Mouse (Mus musculus) lung, adult 2 months (tissue): ENCODE measurements around the gene Nmi.

ENCODE experiments used
- CTCF ChIP-seq: fragments of 200-500 bp; IDR thresholded peaks from 2 replicates; pipeline ENCODE4 v1.5.1; 2011; ENCODE audit warnings: mild to moderate bottlenecking, low read length, control low read depth; ENCODE audit not compliant: insufficient read depth
- POLR2A ChIP-seq: fragments of 200-500 bp; IDR thresholded peaks from 2 replicates; pipeline ENCODE4 v1.6.1; 2011; ENCODE audit warnings: low read depth, mild to moderate bottlenecking, control low read depth, low read length, borderline replicate concordance; ENCODE audit errors: extremely low read depth

- TF ChIP-seq POLR2A (no peak), CTCF (no peak)
These were observed 58.8 kb downstream of the Nmi start for GRCm38 (mm10) chr2:51914532-51914931.
